Mouse (Mus musculus) liver, adult 2 months (tissue): ENCODE data around the gene Tshz2.

Experiments
- CTCF ChIP-seq: fragments of 200-500 bp; IDR thresholded peaks from 2 replicates; pipeline ENCODE4 v1.5.1; 2011; ENCODE audit warnings: low read depth, low read length, control low read depth
- POLR2A ChIP-seq: fragments of 200-500 bp; IDR thresholded peaks from 2 replicates; pipeline ENCODE4 v1.6.1; 2011; ENCODE audit warnings: low read length, control low read depth; ENCODE audit not compliant: insufficient read depth; ENCODE audit errors: extremely low read depth

DNA sequence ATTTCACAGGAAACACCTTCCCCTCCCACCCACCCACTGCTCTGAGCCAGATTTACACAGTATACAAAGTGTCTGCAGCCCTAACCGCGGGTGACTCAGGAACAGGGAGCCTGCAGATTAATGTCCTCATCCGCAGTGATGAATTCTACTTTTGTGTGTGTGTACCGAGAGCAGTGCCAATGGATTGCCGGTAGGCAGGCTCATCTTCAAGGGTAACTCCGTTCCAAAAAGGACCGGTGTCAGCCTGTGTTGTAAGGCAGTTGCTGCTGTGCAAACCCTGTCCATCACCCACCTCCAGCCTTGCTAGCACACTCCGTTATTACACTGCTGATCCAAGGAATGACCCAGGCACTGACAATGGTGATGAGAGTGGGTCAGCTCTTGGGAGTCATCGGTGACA lies 200.8 kb downstream of the Tshz2 start:
- TF ChIP-seq POLR2A (no peak), CTCF (no peak)
